Mouse (Mus musculus) thymus, postnatal 36 days (tissue): ENCODE data around the gene Fosb.
A peak's percentile ranks its signal among the peaks of the same experiment; 100 is the strongest.

ENCODE experiments used
- DNase-seq, 2 experiments: peaks; one replicate each; pipeline ENCODE4 v3.0.0; 2022; ENCODE audit warnings: mixed read lengths in 2 of 2

Fosb gene

GRCm38 (mm10) chr7:19328425-19328824 lies 18.6 kb upstream of the Fosb start:
- DNase-seq = no peak

GRCm38 (mm10) chr7:19327782-19328181 lies 17.9 kb upstream of the Fosb start:
- no peak for DNase-seq

GRCm38 (mm10) chr7:19327128-19327527 lies 17.3 kb upstream of the Fosb start:
- DNase-seq = no peak

- peak in 1 of 2 experiments; percentile 51 for DNase-seq
These were observed 16.5 kb upstream of the Fosb start for GRCm38 (mm10) chr7:19326359-19326758.

- DNase-seq = no peak
These were observed 15.7 kb upstream of the Fosb start for GRCm38 (mm10) chr7:19325262-19326199.

- DNase-seq = no peak
These were observed 14.4 kb upstream of the Fosb start for GRCm38 (mm10) chr7:19324221-19324620.

GRCm38 (mm10) chr7:19322489-19322888 lies 12.6 kb upstream of the Fosb start:
- DNase-seq = no peak

- no peak for DNase-seq
These were observed 11.6 kb upstream of the Fosb start for GRCm38 (mm10) chr7:19321464-19321863.

GRCm38 (mm10) chr7:19320637-19321036 lies 10.8 kb upstream of the Fosb start:
- no peak for DNase-seq

- DNase-seq = peak; percentile 86 to 91
These were observed 10.1 kb upstream of the Fosb start for GRCm38 (mm10) chr7:19319906-19320305.

- DNase-seq = no peak
These were observed 9.6 kb upstream of the Fosb start for GRCm38 (mm10) chr7:19319458-19319857.

- DNase-seq = no peak
These were observed 8.8 kb upstream of the Fosb start for GRCm38 (mm10) chr7:19318676-19319075.

- DNase-seq = no peak
These were observed 8.3 kb upstream of the Fosb start for GRCm38 (mm10) chr7:19318201-19318600.

- DNase-seq = no peak
These were observed 6.8 kb upstream of the Fosb start for GRCm38 (mm10) chr7:19316451-19317161.

GRCm38 (mm10) chr7:19314033-19314432 lies 4.2 kb upstream of the Fosb start:
- no peak for DNase-seq

GRCm38 (mm10) chr7:19311991-19312390 lies 2.1 kb upstream of the Fosb start:
- DNase-seq = no peak

- no peak for DNase-seq
These were observed 470 bp downstream of the Fosb start for GRCm38 (mm10) chr7:19309278-19309883.

- DNase-seq = peak; percentile 94 to 96
These were observed 1.2 kb downstream of the Fosb start for GRCm38 (mm10) chr7:19308454-19309277.

GRCm38 (mm10) chr7:19307739-19308453 lies 2.0 kb downstream of the Fosb start:
- peak in 1 of 2 experiments; percentile 61 for DNase-seq

GRCm38 (mm10) chr7:19306819-19307738 lies 2.8 kb downstream of the Fosb start:
- no peak for DNase-seq
